Mouse (Mus musculus) ES-Bruce4 (cell line): ENCODE measurements at regions not wholly inside any gene's neighbourhood (a gene's known extent, or its start where the extent isn't known, plus 50 kb on each side); places are given as distances from the start of the nearest gene placed in this dataset.
"Not testable (repeated sequence)": the region's sequence is repeated elsewhere in the genome, so short reads cannot be mapped to it uniquely, and the experiment has no call there.

Experiments
- CTCF ChIP-seq: IDR thresholded peaks from one replicate; pipeline ENCODE4 v1.8.1; 2011; ENCODE audit warnings: low read depth, low read length
- EP300 ChIP-seq: IDR thresholded peaks from 2 replicates; pipeline ENCODE4 v1.6.1; 2011; ENCODE audit warnings: low read depth, low read length; ENCODE audit not compliant: insufficient read depth
- POLR2A ChIP-seq: IDR thresholded peaks from one replicate; pipeline ENCODE4 v1.8.1; 2011; ENCODE audit warnings: low read length; ENCODE audit not compliant: insufficient read depth

DNA sequence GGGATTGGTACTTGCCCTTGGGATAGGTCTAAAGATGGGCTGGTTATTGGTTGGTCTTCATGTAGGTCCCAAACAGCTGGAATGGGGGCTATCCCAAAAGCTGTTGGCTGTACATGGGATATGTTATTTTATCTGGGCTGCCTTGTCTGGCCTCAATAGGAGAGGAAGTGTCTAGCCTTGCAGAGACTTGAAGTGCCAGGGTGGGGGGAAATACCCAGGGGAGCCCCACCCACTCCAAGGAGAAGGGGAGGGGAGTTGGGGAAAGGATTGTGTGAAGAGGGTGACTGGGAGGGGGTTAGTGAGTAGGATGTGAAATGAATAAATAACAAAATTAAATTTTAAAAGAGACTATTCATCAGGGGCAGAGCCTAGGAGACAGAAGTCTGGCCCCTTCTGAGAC is 70.2 kb upstream of the Gm15319 start:
- not testable (repeated sequence) for TF ChIP-seq POLR2A, EP300, CTCF
